Mouse (Mus musculus) limb, embryonic 11.5 days (tissue): Measurements from ENCODE around the gene Zfp672. TPM values are rescaled to one million over a fixed set of nuclear protein-coding genes. Genes with fewer than 3 reads are reported as not detected.
"Not testable (repeated sequence)": the region's sequence is repeated elsewhere in the genome, so short reads cannot be mapped to it uniquely, and the experiment has no call there.

ENCODE experiments used
- ATAC-seq: fragments of 200-750 bp; cut with Nextera tagmentation; 2 replicates; pipeline ENCODE4 v1.8.0; 2017; ENCODE audit warnings: low read depth; ENCODE audit not compliant: insufficient number of reproducible peaks, low FRiP score, low TSS enrichment
- DNase-seq: peaks from one replicate; pipeline ENCODE4 v3.0.0-alpha.2; 2015; ENCODE audit warnings: low spot score
- H3K27ac ChIP-seq: fragments of 300-500 bp; sonication (generic); replicated peaks from 2 replicates; pipeline ENCODE4 v1.5.1; 2014; ENCODE audit warnings: low read depth, mild to moderate bottlenecking, low read length
- H3K27me3 ChIP-seq: fragments of 300-500 bp; sonication (generic); 2 replicates; pipeline ENCODE4 v1.6.1; 2014; ENCODE audit warnings: mild to moderate bottlenecking, low read length, mixed read lengths; ENCODE audit not compliant: control insufficient read depth, insufficient read depth
- H3K36me3 ChIP-seq: fragments of 300-500 bp; sonication (generic); 2 replicates; pipeline ENCODE4 v1.6.1; 2014; ENCODE audit warnings: mild to moderate bottlenecking, low read length, moderate library complexity, mixed read lengths; ENCODE audit not compliant: control insufficient read depth, insufficient read depth
- H3K4me1 ChIP-seq: fragments of 300-500 bp; sonication (generic); 2 replicates; pipeline ENCODE4 v1.6.1; 2014; ENCODE audit warnings: low read length, mixed read lengths; ENCODE audit not compliant: control insufficient read depth, insufficient read depth
- H3K4me2 ChIP-seq: fragments of 300-500 bp; sonication (generic); 2 replicates; pipeline ENCODE4 v1.6.1; 2014; ENCODE audit warnings: low read depth, mild to moderate bottlenecking, moderate library complexity; ENCODE audit not compliant: severe bottlenecking
- H3K4me3 ChIP-seq: fragments of 300-500 bp; sonication (generic); 2 replicates; pipeline ENCODE4 v1.5.1; 2014; ENCODE audit warnings: low read depth, low read length
- H3K9ac ChIP-seq: fragments of 300-500 bp; sonication (generic); 2 replicates; pipeline ENCODE4 v1.6.1; 2014; ENCODE audit warnings: mild to moderate bottlenecking, low read length
- H3K9me3 ChIP-seq: fragments of 300-500 bp; sonication (generic); 2 replicates; pipeline ENCODE4 v1.6.1; 2016; ENCODE audit warnings: low read length; ENCODE audit not compliant: control insufficient read depth
- WGBS: fragments of 180-500 bp; shearing (Covaris S2); extraction: QIAGEN DNeasy Blood & Tissue Kit; methylation state at CpG from one replicate; pipeline ENCODE4 v1.1.7; 2014; 5-methylcytosine and 5-hydroxymethylcytosine counted together
- polyA plus RNA-seq: library from polyadenylated mRNA; unstranded; fragments of >200 nt; fragmentation: Nextera tagmentation; extraction: Ambion mirVana; gene quantifications from 2 replicates; pipeline ENCODE4 v1.2.1, GENCODE M21; 2014

The Zfp672 gene
- polyA plus RNA-seq, 1 experiment from 2014 or later: 24.6 TPM

GRCm38 (mm10) chr11:58305299-58305698, 24.8 kb downstream of the Zfp672 start:
- H3K27ac ChIP-seq, H3K4me3 ChIP-seq, DNase-seq, H3K4me2 ChIP-seq, H3K9ac ChIP-seq, H3K4me1 ChIP-seq, H3K36me3 ChIP-seq, ATAC-seq, H3K9me3 ChIP-seq, H3K27me3 ChIP-seq: not testable (repeated sequence)
- WGBS: 92% methylated on average over 8 of the region's 8 CpGs

GRCm38 (mm10) chr11:58303594-58303993, 26.5 kb downstream of the Zfp672 start:
- Histone ChIP-seq H3K4me1 (peaks cover 4% of the 10 kb centered on the region; the same call in 1 of the 2 replicates), H3K9ac (no peak overlapping the region), H3K4me3 (no peak overlapping the region), H3K36me3 (no peaks in the 10 kb centered on the region), H3K4me2 (peak overlapping the region; percentile 29; the same call in 1 of the 2 replicates), H3K27ac (no peak overlapping the region), H3K9me3 (no peaks in the 10 kb centered on the region), H3K27me3 (no peaks in the 10 kb centered on the region)
- DNase-seq (no peak), ATAC-seq (no peak)
- WGBS: 38% methylated on average over 7 of the region's 7 CpGs

- peak overlapping the region; percentile 51 for H3K4me2 ChIP-seq
- H3K27me3 ChIP-seq: no peaks in the 10 kb centered on the region
- no peaks in the 10 kb centered on the region for H3K9me3 ChIP-seq
- ATAC-seq (peak; percentile 51), DNase-seq (no peak)
- WGBS: under 1% methylated on average over 26 of the region's 26 CpGs
- peaks cover 2% of the 10 kb centered on the region; the same call in 1 of the 2 replicates for H3K4me1 ChIP-seq
- H3K27ac ChIP-seq: peak overlapping the region; percentile 65
- peak overlapping the region; percentile 55 for H3K4me3 ChIP-seq
- peak overlapping the region; percentile 55 for H3K9ac ChIP-seq
- no peaks in the 10 kb centered on the region for H3K36me3 ChIP-seq
Measured at GRCm38 (mm10) chr11:58302774-58303445, 27.2 kb downstream of the Zfp672 start.

GRCm38 (mm10) chr11:58301837-58302754, 28.0 kb downstream of the Zfp672 start:
- peak; percentile 100 for DNase-seq

DNA sequence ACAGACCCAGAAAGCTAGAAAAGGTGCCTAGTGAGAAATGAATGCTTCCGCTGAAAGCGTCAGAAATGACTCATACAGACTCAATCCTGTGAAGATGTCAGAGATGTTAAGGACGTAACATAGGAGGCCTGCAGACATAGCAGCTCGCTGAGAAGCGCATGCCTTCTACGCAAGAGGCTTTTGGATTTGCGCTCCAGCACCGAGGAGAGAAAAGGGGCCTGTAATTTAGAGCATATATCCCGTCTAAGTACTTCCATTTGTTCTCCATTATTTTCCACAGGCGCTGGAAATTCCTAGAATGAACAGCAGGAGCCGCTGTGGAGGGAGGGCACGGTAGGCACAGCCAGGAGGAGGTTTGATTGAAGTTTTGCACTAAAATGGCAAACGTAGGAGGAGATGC, 29.1 kb downstream of the Zfp672 start:
- Histone ChIP-seq H3K27ac (no peak overlapping the region), H3K4me1 (no peaks in the 10 kb centered on the region), H3K36me3 (no peaks in the 10 kb centered on the region), H3K27me3 (no peaks in the 10 kb centered on the region), H3K4me3 (peak overlapping the region; percentile 55; the same call in 1 of the 2 replicates), H3K4me2 (peak overlapping the region; percentile 36), H3K9me3 (no peaks in the 10 kb centered on the region), H3K9ac (no peak overlapping the region)
- ATAC-seq (no peak), DNase-seq (peak; percentile 91)
- WGBS: 14% methylated on average over 13 of the region's 13 CpGs

More at GRCm38 (mm10) chr11:58301837-58302754, 28.0 kb downstream of the Zfp672 start:
- Histone ChIP-seq H3K27me3 (no peaks in the 10 kb centered on the region), H3K9ac (peak overlapping the region; percentile 55), H3K9me3 (no peaks in the 10 kb centered on the region), H3K4me1 (no peaks in the 10 kb centered on the region), H3K27ac (peak overlapping the region; percentile 65), H3K36me3 (no peaks in the 10 kb centered on the region), H3K4me3 (peak overlapping the region; percentile 55), H3K4me2 (peak overlapping the region; percentile 51)
- peak; percentile 87 for ATAC-seq
- WGBS: under 1% methylated on average over 36 of the region's 36 CpGs

GRCm38 (mm10) chr11:58297396-58297795, 32.7 kb downstream of the Zfp672 start:
- WGBS: 90% methylated on average over 6 of the region's 6 CpGs
- Histone ChIP-seq H3K9ac (no peak overlapping the region), H3K27ac (no peak overlapping the region), H3K4me3 (no peak overlapping the region), H3K27me3 (no peaks in the 10 kb centered on the region), H3K4me2 (no peak overlapping the region), H3K36me3 (no peaks in the 10 kb centered on the region), H3K9me3 (no peaks in the 10 kb centered on the region), H3K4me1 (no peaks in the 10 kb centered on the region)
- ATAC-seq: no peak
- DNase-seq: no peak

DNA sequence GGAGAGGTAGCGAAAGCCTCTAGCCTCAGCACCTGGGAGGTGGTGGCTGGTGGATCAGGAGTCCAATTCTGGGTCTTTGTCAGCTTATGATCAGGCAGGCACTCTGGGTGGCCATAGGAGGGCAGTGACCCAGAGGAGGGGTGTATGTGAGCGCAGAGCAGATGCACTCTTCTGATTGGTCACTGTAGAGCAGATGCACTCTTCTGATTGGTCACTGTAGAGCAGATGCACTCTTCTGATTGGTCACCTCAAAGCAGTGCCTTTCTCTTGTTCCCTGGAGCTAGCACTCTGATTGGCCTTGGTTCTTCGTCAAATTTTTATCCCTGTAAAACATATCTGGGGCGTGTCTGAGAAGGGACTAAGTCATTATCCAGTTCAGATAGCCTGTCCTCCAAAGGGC, 37.3 kb downstream of the Zfp672 start:
- WGBS: 58% methylated on average over 4 of the region's 4 CpGs
- Histone ChIP-seq H3K9ac (no peak overlapping the region), H3K4me1 (no peaks in the 10 kb centered on the region), H3K9me3 (no peaks in the 10 kb centered on the region), H3K36me3 (no peaks in the 10 kb centered on the region), H3K27ac (no peak overlapping the region), H3K4me2 (no peak overlapping the region), H3K27me3 (no peaks in the 10 kb centered on the region), H3K4me3 (no peak overlapping the region)
- ATAC-seq (no peak), DNase-seq (no peak)

DNA sequence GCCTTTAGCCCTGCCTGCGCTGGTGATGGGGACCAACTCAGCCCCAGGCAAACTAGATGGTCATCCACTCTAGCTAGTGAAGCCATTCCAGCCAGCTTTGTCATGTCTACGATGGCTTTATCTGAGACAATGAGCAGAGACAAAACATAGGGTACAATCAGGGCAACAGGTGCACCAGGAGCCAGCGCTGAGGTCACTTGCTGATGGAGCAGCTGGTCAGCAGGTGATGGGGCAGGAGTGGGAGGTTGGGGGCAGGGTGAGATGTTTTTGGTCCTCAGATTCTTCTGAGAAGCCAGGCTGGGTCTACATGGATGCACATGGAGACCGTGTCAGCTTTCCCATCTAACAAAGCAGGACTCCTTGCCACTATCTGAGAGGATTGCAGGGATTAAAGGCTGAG, 39.3 kb downstream of the Zfp672 start:
- Histone ChIP-seq H3K27me3 (no peaks in the 10 kb centered on the region), H3K9me3 (no peaks in the 10 kb centered on the region), H3K36me3 (no peaks in the 10 kb centered on the region), H3K27ac (no peak overlapping the region), H3K9ac (no peak overlapping the region), H3K4me3 (no peak overlapping the region), H3K4me1 (no peaks in the 10 kb centered on the region), H3K4me2 (no peak overlapping the region)
- ATAC-seq: no peak
- 91% methylated on average over 4 of the region's 4 CpGs for WGBS
- no peak for DNase-seq
